Mouse (Mus musculus) embryonic facial prominence, embryonic 14.5 days (tissue): ENCODE measurements around the gene Hist1h4m. TPM values are rescaled to one million over a fixed set of nuclear protein-coding genes. Genes with fewer than 3 reads are reported as not detected.
"Not testable (repeated sequence)": the region's sequence is repeated elsewhere in the genome, so short reads cannot be mapped to it uniquely, and the experiment has no call there.

Experiments used
- ATAC-seq: fragments of 200-750 bp; cut with Nextera tagmentation; 2 replicates; pipeline ENCODE4 v1.8.0; 2017; ENCODE audit warnings: low read depth, moderate number of reproducible peaks, moderate TSS enrichment
- DNase-seq: peaks from one replicate; pipeline ENCODE4 v3.0.0-alpha.2; 2015; ENCODE audit warnings: low spot score
- H3K27ac ChIP-seq: fragments of 300-500 bp; sonication (generic); replicated peaks from 2 replicates; pipeline ENCODE4 v1.5.1; 2014; ENCODE audit warnings: low read depth, mild to moderate bottlenecking, low read length, moderate library complexity
- H3K27me3 ChIP-seq: fragments of 300-500 bp; sonication (generic); replicated peaks from 2 replicates; pipeline ENCODE4 v1.6.1; 2014; ENCODE audit warnings: low read length; ENCODE audit not compliant: control insufficient read depth, insufficient read depth
- H3K36me3 ChIP-seq: fragments of 300-500 bp; sonication (generic); 2 replicates; pipeline ENCODE4 v1.6.1; 2014; ENCODE audit warnings: low read length, mixed read lengths; ENCODE audit not compliant: control insufficient read depth, insufficient read depth
- H3K4me1 ChIP-seq: fragments of 300-500 bp; sonication (generic); 2 replicates; pipeline ENCODE4 v1.6.1; 2014; ENCODE audit warnings: antibody characterized with exemption, low read length; ENCODE audit not compliant: control insufficient read depth, insufficient read depth
- H3K4me2 ChIP-seq: fragments of 300-500 bp; sonication (generic); 2 replicates; pipeline ENCODE4 v1.6.1; 2014; ENCODE audit warnings: low read depth, mild to moderate bottlenecking, low read length, moderate library complexity, mixed read lengths
- H3K4me3 ChIP-seq: fragments of 300-500 bp; sonication (generic); 2 replicates; pipeline ENCODE4 v1.5.1; 2014; ENCODE audit warnings: low read depth, mild to moderate bottlenecking, low read length
- H3K9ac ChIP-seq: fragments of 300-500 bp; sonication (generic); 2 replicates; pipeline ENCODE4 v1.6.1; 2014; ENCODE audit warnings: low read depth, mild to moderate bottlenecking, low read length, moderate library complexity, mixed read lengths
- H3K9me3 ChIP-seq: fragments of 300-500 bp; sonication (generic); 2 replicates; pipeline ENCODE4 v1.6.1; 2016; ENCODE audit warnings: low read length; ENCODE audit not compliant: control insufficient read depth
- WGBS: fragments of 180-500 bp; shearing (Covaris S2); extraction: QIAGEN DNeasy Blood & Tissue Kit; methylation state at CpG from one replicate; pipeline ENCODE4 v1.1.7; 2014; 5-methylcytosine and 5-hydroxymethylcytosine counted together
- polyA plus RNA-seq: library from polyadenylated mRNA; unstranded; fragments of >200 nt; fragmentation: Nextera tagmentation; extraction: Ambion mirVana; gene quantifications from 2 replicates; pipeline ENCODE4 v1.2.1, GENCODE M21; 2014

Hist1h4m gene
- polyA plus RNA-seq, 1 experiment from 2014 or later, result not detected

DNA sequence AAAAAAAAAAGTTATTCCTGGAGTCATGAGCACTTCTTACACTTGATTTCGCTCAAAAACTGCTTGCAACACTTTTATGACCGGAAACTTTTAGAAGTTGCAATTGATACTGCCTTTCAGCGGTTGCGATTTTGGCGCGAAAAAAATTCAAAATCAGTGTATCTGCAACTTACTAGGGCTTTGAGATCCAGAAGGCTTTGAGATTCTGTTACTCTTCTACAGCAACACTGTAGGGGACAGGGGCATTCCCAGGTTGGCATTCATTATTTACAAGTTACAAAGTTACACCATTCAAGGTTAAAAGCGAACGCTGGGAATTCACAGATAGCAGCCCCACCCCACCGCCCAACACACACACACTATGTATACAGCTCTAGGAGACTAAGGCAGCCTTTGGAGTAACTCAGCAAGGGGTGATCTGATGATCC lies 27.8 kb upstream of the Hist1h4m start:
- H3K4me2 ChIP-seq, result peak overlapping the region; percentile 60
- no peaks in the 10 kb centered on the region for H3K36me3 ChIP-seq
- peaks cover 34% of the 10 kb centered on the region for H3K4me1 ChIP-seq
- H3K27ac ChIP-seq, result peak overlapping the region; percentile 89
- peak overlapping the region; percentile 44 for H3K4me3 ChIP-seq
- no peak for ATAC-seq
- DNase-seq, result peak; percentile 81
- no peaks in the 10 kb centered on the region for H3K27me3 ChIP-seq
- WGBS, result 0% methylated on average over 9 of the region's 9 CpGs
- H3K9me3 ChIP-seq, result no peaks in the 10 kb centered on the region
- peak overlapping the region; percentile 54 for H3K9ac ChIP-seq

DNA sequence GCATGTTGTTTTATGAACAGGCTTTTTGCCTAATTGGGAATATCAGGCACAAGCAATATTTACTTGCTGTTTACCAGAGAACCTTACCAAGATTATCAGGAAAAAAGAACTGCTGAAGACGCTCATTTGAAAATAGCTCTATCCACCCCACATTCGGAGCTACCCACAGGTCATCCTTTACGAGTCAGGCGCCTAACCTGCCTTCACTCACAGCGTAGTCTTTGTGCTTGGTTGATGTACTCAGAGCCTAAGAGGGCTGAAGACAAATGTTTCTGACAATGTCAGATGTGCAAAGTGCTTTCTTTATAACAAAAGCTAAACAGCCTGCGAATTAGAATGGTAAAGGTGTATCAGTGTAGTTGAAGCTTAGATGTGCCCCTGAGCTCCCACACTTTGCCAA lies 27.2 kb upstream of the Hist1h4m start:
- H3K4me3 ChIP-seq, result peak overlapping the region; percentile 44
- WGBS, result 36% methylated on average over 6 of the region's 6 CpGs
- ATAC-seq (no peak), DNase-seq (no peak)
- H3K4me1 ChIP-seq, result peaks cover 38% of the 10 kb centered on the region
- peak overlapping the region; percentile 54 for H3K9ac ChIP-seq
- no peaks in the 10 kb centered on the region for H3K9me3 ChIP-seq
- H3K27ac ChIP-seq, result peak overlapping the region; percentile 89
- no peaks in the 10 kb centered on the region for H3K36me3 ChIP-seq
- peak overlapping the region; percentile 60 for H3K4me2 ChIP-seq
- no peaks in the 10 kb centered on the region for H3K27me3 ChIP-seq

DNA sequence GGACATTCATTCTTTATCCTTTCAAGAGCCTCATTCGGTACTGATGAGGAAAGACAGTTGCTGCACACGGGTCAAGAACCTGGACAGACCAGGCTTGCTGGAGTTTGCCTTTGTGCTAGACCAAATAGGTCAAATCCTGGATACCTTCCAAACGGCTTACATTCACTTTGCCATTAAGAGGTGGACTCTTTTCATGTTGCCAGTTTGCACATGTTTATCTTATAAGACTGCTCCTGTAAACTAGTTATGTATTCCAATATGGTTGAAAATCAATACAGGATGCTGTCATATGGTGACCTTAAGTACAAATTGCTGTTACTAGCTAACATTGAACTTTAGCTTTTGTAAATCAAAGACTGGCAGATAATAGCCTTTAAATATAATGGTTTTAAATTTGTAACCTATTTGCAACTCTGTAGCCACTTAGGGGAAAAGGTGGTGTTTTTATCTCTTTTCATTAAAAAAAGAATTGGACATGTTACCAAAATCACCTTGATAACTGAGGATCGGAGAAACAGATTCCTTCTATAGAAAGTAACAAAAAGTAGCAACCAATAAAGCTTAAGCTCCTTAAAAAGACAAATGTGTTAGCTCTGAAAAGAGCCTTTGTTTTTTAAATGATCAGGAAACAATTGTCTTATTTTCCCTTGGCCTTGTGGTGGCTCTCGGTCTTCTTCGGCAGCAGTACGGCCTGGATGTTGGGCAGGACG lies 25.2 kb upstream of the Hist1h4m start:
- ATAC-seq (no peak), DNase-seq (peak; percentile 64)
- WGBS, result 4% methylated on average over 8 of the region's 8 CpGs
- Histone ChIP-seq H3K27ac (peak overlapping the region; percentile 90), H3K4me3 (peak overlapping the region; percentile 36), H3K4me1 (peaks cover 39% of the 10 kb centered on the region), H3K36me3 (no peaks in the 10 kb centered on the region), H3K4me2 (peak overlapping the region; percentile 56), H3K9ac (peak overlapping the region; percentile 63), H3K9me3 (no peaks in the 10 kb centered on the region), H3K27me3 (no peaks in the 10 kb centered on the region)

DNA sequence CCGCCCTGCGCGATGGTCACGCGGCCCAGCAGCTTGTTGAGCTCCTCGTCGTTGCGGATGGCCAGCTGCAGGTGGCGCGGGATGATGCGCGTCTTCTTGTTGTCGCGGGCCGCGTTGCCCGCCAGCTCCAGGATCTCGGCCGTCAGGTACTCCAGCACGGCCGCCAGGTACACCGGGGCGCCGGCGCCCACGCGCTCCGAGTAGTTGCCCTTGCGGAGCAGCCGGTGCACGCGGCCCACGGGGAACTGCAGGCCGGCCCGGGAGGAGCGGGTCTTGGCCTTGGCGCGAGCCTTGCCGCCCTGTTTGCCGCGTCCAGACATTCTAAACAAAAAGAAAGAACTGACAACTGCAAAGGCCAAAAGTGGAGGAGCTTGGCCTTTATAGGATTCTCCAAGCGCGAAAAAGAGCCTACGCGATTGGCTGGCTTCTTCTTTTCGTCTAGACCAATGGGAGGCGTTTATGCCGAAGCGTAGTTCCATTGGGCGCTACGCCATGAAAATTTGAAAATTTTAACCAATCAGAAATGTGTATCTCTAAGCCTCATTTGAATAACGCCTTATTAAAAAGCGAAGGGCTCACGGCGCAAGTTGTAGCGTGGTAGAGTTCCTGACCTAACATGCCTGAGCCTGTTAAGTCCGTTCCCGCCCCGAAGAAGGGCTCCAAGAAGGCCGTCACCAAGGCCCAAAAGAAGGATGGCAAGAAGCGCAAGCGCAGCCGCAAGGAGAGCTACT lies 24.5 kb upstream of the Hist1h4m start, which contains the start of the genes Hist1h2an and Hist1h2bp:
TSS of gene Hist1h2an (minus strand) at position 320 of the 731 bp plus-strand sequence.
TSS of gene Hist1h2bp (plus strand) at position 563 of the 731 bp plus-strand sequence.
- H3K27me3 ChIP-seq, H3K36me3 ChIP-seq, H3K9me3 ChIP-seq: not testable (repeated sequence)
- peaks cover 38% of the 10 kb centered on the region for H3K4me1 ChIP-seq
- DNase-seq (peak; percentile 99), ATAC-seq (peak; percentile 93)
- H3K27ac ChIP-seq, result peak within 1 kb of the TSS; percentile 90
- under 1% methylated on average over 34 of the region's 63 CpGs for WGBS
- H3K9ac ChIP-seq, result peak within 1 kb of the TSS; percentile 63
- H3K4me3 ChIP-seq, result peak within 1 kb of the TSS; percentile 36
- H3K4me2 ChIP-seq, result peak within 1 kb of the TSS; percentile 56

DNA sequence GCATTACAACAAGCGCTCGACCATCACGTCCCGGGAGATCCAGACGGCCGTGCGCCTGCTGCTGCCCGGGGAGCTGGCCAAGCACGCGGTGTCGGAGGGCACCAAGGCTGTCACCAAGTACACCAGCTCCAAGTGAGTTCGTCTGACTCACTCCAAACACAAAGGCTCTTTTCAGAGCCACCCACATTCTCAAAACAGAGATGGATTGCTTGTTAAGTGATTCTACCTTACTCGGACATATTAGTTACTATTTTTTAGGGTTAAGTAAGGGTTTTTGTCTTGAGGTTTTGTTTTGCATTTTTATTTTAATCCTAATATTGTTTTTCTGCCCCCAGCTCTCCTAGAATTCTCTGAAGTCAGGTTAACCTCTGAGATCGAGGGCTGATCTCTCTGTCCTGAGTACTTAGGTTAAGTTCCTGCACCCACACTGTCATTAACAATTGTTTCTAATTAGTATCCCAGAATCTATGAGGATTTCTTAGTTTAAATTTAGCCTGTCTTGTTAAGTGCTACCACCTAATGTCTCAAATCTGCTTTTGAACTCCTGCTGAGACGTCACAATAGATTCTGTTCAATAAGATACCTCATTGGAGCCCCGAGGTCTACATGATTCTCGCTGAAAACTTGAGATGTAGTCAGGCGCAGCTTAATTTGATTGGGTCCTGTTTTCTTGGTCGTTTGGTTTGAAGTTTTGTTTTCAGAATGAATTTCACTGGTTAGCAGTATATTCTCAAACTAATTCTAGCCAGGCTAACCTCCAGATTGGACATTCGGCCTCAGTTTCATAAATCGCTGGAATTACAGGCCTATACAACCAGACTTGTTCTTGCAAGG lies 23.6 kb upstream of the Hist1h4m start:
- H3K9me3 ChIP-seq, result no peaks in the 10 kb centered on the region
- no peaks in the 10 kb centered on the region for H3K36me3 ChIP-seq
- 0 out of 2 replicates have a peak, but pooled peaks have one; percentile 2 for ATAC-seq
- H3K4me3 ChIP-seq, result peak overlapping the region; percentile 36
- H3K9ac ChIP-seq, result peak overlapping the region; percentile 50
- H3K4me2 ChIP-seq, result peak overlapping the region; percentile 56
- peak overlapping the region; percentile 90 for H3K27ac ChIP-seq
- H3K27me3 ChIP-seq, result no peaks in the 10 kb centered on the region
- WGBS, result 16% methylated on average over 13 of the region's 21 CpGs
- peak; percentile 68 for DNase-seq
- peaks cover 31% of the 10 kb centered on the region for H3K4me1 ChIP-seq

DNA sequence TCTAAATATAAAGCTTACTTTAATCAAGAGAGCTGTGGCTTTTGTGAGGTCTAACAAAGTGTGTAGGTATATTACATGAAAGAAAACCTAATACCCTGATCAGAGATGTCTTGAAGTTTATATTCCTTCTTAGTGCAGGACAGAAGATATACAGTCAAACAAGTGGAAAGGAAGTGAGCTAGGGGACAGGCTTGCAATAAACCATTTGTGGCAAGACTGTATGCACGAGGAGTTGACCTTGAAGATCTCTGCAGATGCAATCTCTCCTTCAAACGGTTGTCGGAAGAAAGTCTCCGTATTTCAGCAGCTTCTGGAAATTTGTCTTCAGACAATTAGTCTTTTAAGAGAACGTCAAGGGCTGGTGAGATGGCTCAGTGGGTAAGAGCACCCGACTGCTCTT lies 21.6 kb upstream of the Hist1h4m start:
- Histone ChIP-seq H3K4me3 (no peak overlapping the region), H3K4me2 (no peak overlapping the region), H3K4me1 (peaks cover 22% of the 10 kb centered on the region), H3K9me3 (no peaks in the 10 kb centered on the region), H3K27me3 (no peaks in the 10 kb centered on the region), H3K27ac (no peak overlapping the region), H3K36me3 (no peaks in the 10 kb centered on the region), H3K9ac (no peak overlapping the region)
- DNase-seq, result no peak
- ATAC-seq, result no peak
- WGBS, result 52% methylated on average over 6 of the region's 6 CpGs

DNA sequence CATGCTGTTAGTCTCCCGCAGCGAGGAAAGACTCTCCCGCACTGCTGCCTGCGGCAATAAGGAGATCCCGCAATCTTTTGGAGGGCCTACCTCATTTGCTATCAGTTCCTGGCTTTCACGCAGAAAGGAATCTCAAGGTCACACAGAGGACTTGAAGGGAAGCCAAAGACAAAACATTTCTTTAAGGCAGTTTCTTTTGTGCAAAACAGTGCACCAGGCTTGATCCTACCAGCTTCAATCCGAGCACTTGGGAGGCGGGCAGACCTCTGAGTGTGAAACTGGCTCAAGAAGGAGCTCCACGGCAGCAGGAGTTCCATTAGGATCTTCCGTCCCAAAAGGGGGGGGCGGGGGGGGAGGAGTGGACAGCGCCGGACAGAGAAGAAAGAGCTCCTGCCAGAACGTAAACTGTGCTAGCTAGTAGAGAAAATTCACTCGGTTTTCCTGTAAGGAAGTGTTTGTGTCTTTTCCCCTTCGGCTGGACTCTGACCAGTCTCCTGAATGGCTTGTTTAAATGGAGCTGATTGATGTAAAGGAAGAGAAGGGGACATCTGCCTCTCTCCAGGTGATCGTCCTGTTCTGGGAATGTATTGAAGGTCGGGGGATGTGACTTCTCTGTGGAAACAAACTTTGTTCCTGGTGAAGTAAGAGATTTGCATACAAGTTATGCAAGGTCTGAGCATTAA lies 20.8 kb upstream of the Hist1h4m start:
- peak overlapping the region; percentile 48 for H3K27ac ChIP-seq
- no peak for ATAC-seq

DNA sequence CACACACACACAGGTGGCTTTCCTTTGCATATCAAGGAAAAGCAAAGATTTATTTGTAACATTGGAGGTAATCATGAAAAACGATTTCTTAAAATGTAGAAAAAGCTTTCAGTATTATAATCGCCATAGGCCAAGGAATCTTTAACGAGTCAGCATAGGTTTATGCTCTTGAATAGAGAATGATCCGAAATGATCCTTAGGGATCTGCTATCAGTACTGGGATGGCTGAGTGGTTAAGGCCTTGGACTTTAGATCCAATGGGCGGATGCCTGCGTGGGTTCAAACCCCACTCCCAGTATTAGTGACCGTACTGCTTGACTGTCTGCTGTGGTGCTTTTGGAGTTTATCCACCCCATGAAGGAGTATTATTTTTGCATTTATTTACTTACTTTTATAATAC lies 16.0 kb upstream of the Hist1h4m start:
- no peak overlapping the region for H3K9ac ChIP-seq
- no peak overlapping the region for H3K4me2 ChIP-seq
- WGBS, result 90% methylated on average over 7 of the region's 7 CpGs
- H3K27me3 ChIP-seq, result no peaks in the 10 kb centered on the region
- ATAC-seq (no peak), DNase-seq (no peak)
- no peaks in the 10 kb centered on the region for H3K36me3 ChIP-seq
- H3K4me1 ChIP-seq, result peaks cover 2% of the 10 kb centered on the region; the same call in 1 of the 2 replicates
- no peaks in the 10 kb centered on the region for H3K9me3 ChIP-seq
- H3K4me3 ChIP-seq, result no peak overlapping the region
- H3K27ac ChIP-seq, result no peak overlapping the region

More for the DNA sequence above, 20.8 kb upstream of the Hist1h4m start:
- Histone ChIP-seq H3K4me2 (peak overlapping the region; percentile 49), H3K27me3 (no peaks in the 10 kb centered on the region), H3K9me3 (no peaks in the 10 kb centered on the region), H3K4me1 (peaks cover 22% of the 10 kb centered on the region), H3K36me3 (no peaks in the 10 kb centered on the region), H3K9ac (peak overlapping the region; percentile 51), H3K4me3 (peak overlapping the region; percentile 16; the same call in 1 of the 2 replicates)
- WGBS, result 11% methylated on average over 18 of the region's 18 CpGs
- peak; percentile 13 for DNase-seq
